Mouse (Mus musculus): ENCODE results near the gene Pfdn6. TPM values are rescaled to one million over a fixed set of nuclear protein-coding genes. Genes with fewer than 3 reads are reported as not detected.
A peak's percentile ranks its signal among the peaks of the same experiment; 100 is the strongest.
"Not testable (repeated sequence)": the region's sequence is repeated elsewhere in the genome, so short reads cannot be mapped to it uniquely, and the experiment has no call there.

The Pfdn6 gene
- total RNA-seq, 1 experiment = 201 TPM

DNA sequence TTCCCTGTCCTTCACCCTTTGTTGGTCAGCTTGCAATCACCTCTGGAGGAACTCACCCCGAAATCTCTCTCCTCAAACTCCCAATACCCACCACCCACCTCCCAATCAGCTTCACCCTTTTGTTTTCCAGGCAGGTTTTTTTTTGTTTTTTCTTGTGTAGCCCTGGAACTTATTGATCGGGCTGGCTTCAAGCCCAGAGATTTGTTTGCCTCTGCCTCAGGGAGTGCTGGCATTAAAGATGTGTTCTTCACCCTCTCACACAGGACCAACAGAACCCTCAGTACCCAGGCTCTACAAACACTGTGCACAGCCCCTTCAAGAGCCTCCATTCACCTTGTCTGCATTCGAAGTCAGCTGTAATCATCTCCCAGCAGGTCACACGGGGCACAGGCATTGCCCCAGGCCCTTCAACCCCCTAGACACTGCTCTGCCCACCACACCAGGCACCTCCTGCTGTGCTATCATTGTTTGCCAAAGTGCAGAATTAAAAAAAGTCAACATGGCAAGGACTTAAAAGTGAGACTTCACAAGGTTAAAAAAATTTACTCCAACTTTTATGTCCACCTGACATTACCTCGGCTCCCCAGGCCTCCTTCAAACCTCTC lies 13.9 kb upstream of the Pfdn6 start:
- DNase-seq (ENCODE audit: low read depth, low spot score) = no peak
- peaks cover 44% of the 10 kb centered on the region for H3K36me3 ChIP-seq (ENCODE audit: control insufficient read depth, insufficient read depth, low read length, poor library complexity, severe bottlenecking)
- H3K4me1 ChIP-seq (ENCODE audit: control insufficient read depth in 2 of 2, insufficient read depth in 2 of 2, low read length in 2 of 2, poor library complexity in 1 of 2) = peaks cover 0 to 4% of the 10 kb centered on the region in 2 experiments; a peak in 1 of 4 replicates
- peak overlapping the region; percentile 91 for H3K27ac ChIP-seq (ENCODE audit: insufficient read depth, low read depth, low read length, poor library complexity, severe bottlenecking)
- in situ Hi-C loops (cut with MboI; ENCODE audit: low sequenced_read_pairs in 2 of 2, unreplicated experiment in 2 of 2) = no loop called here
- peak overlapping the region; percentile 90 to 96 for H3K4me3 ChIP-seq (ENCODE audit: insufficient read depth in 1 of 2, low read depth in 1 of 2, low read length in 2 of 2, poor library complexity in 1 of 2, severe bottlenecking in 1 of 2)
- TF ChIP-seq MAFK (IDR thresholded peaks at IDR 0.05; ENCODE audit: insufficient read depth, low read depth, low read length) (no peak), ZC3H11A (IDR thresholded peaks at IDR 0.05; ENCODE audit: borderline replicate concordance, low read depth, low read length) (no peak), HCFC1 (IDR thresholded peaks at IDR 0.05; ENCODE audit: borderline replicate concordance, insufficient read depth, low read length) (no peak), CHD2 (IDR thresholded peaks at IDR 0.05; ENCODE audit: low read depth, low read length) (no peak)
- peak overlapping the region; percentile 98 for H3K9ac ChIP-seq (ENCODE audit: insufficient read depth, low read depth, low read length, poor library complexity, severe bottlenecking)
- no peaks in the 10 kb centered on the region for H3K9me3 ChIP-seq (ENCODE audit: control insufficient read depth, insufficient read depth, low read depth, low read length)

DNA sequence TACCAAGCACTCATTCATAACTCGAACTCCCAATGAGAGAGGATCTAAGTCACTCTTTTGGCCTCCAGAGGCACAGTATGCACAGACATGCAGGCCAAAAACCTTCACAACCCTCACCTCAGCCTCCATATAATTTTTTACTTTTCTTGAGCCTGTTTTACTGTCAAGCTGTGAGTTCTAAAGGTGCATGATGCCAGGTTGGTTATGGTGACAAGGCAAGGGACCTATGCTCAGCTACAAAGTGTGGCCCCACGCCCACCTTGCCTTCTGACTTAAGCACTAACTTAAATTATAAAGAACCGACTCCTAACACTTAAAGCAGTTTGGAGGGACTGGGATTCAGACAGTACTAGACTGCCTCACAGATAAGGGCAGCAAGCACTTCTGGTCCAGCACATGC lies 13.2 kb upstream of the Pfdn6 start:
- Histone ChIP-seq H3K4me3 (ENCODE audit: insufficient read depth in 1 of 2, low read depth in 1 of 2, low read length in 2 of 2, poor library complexity in 1 of 2, severe bottlenecking in 1 of 2) (peak overlapping the region; percentile 90 to 96), H3K4me1 (ENCODE audit: control insufficient read depth in 2 of 2, insufficient read depth in 2 of 2, low read length in 2 of 2, poor library complexity in 1 of 2) (peaks cover 0 to 8% of the 10 kb centered on the region in 2 experiments; a peak in 1 of 4 replicates), H3K9ac (ENCODE audit: insufficient read depth, low read depth, low read length, poor library complexity, severe bottlenecking) (peak overlapping the region; percentile 98; the same call in 1 of the 2 replicates), H3K27ac (ENCODE audit: insufficient read depth, low read depth, low read length, poor library complexity, severe bottlenecking) (peak overlapping the region; percentile 91; the same call in 1 of the 2 replicates), H3K9me3 (ENCODE audit: control insufficient read depth, insufficient read depth, low read depth, low read length) (no peaks in the 10 kb centered on the region), H3K36me3 (ENCODE audit: control insufficient read depth, insufficient read depth, low read length, poor library complexity, severe bottlenecking) (peaks cover 44% of the 10 kb centered on the region)
- DNase-seq (ENCODE audit: low read depth, low spot score) = no peak
- TF ChIP-seq ZNF384 (IDR thresholded peaks at IDR 0.05; ENCODE audit: low read depth, low read length) (no peak), HCFC1 (IDR thresholded peaks at IDR 0.05; ENCODE audit: borderline replicate concordance, insufficient read depth, low read length) (no peak), MAFK (IDR thresholded peaks at IDR 0.05; ENCODE audit: insufficient read depth, low read depth, low read length) (no peak)
- in situ Hi-C loops (cut with MboI; ENCODE audit: low sequenced_read_pairs in 2 of 2, unreplicated experiment in 2 of 2) = no loop called here

DNA sequence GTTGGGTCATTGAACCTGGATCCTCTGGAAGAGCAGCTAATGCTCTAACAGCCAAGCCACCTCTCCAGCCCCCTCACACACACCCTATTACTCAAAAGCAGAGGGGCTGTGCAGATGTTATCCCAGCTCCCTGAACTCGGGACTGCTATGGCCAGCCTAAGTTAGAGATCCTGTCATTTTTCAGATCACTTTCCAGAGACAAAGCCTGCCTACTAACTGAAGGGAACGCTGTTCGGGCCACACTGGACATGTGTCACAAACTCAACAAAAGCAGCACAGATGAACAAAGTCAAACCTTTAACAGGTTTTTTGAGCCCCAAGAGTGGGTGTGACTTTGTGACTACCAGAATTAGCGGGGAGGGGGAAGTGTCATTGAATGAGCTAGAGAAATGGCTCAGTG lies 12.7 kb upstream of the Pfdn6 start:
- no peaks in the 10 kb centered on the region for H3K9me3 ChIP-seq (ENCODE audit: control insufficient read depth, insufficient read depth, low read depth, low read length)
- peak overlapping the region; percentile 98; the same call in 1 of the 2 replicates for H3K9ac ChIP-seq (ENCODE audit: insufficient read depth, low read depth, low read length, poor library complexity, severe bottlenecking)
- H3K27ac ChIP-seq (ENCODE audit: insufficient read depth, low read depth, low read length, poor library complexity, severe bottlenecking) = peak overlapping the region; percentile 25; the same call in 1 of the 2 replicates
- DNase-seq (ENCODE audit: low read depth, low spot score) = no peak
- TF ChIP-seq HCFC1 (IDR thresholded peaks at IDR 0.05; ENCODE audit: borderline replicate concordance, insufficient read depth, low read length) = no peak
- TF ChIP-seq ZC3H11A (IDR thresholded peaks at IDR 0.05; ENCODE audit: borderline replicate concordance, low read depth, low read length) = no peak
- no peak for TF ChIP-seq CHD2 (IDR thresholded peaks at IDR 0.05; ENCODE audit: low read depth, low read length)
- TF ChIP-seq MAFK (IDR thresholded peaks at IDR 0.05; ENCODE audit: insufficient read depth, low read depth, low read length) = no peak
- no peak for TF ChIP-seq ZNF384 (IDR thresholded peaks at IDR 0.05; ENCODE audit: low read depth, low read length)
- in situ Hi-C loops (cut with MboI; ENCODE audit: low sequenced_read_pairs in 2 of 2, unreplicated experiment in 2 of 2) = no loop called here
- H3K4me1 ChIP-seq (ENCODE audit: control insufficient read depth in 2 of 2, insufficient read depth in 2 of 2, low read length in 2 of 2, poor library complexity in 1 of 2) = peaks cover 0 to 10% of the 10 kb centered on the region in 2 experiments; a peak in 1 of 4 replicates
- peaks cover 44% of the 10 kb centered on the region for H3K36me3 ChIP-seq (ENCODE audit: control insufficient read depth, insufficient read depth, low read length, poor library complexity, severe bottlenecking)
- H3K4me3 ChIP-seq (ENCODE audit: insufficient read depth in 1 of 2, low read depth in 1 of 2, low read length in 2 of 2, poor library complexity in 1 of 2, severe bottlenecking in 1 of 2) = peak overlapping the region; percentile 90 to 96; a peak in 3 of 4 replicates

DNA sequence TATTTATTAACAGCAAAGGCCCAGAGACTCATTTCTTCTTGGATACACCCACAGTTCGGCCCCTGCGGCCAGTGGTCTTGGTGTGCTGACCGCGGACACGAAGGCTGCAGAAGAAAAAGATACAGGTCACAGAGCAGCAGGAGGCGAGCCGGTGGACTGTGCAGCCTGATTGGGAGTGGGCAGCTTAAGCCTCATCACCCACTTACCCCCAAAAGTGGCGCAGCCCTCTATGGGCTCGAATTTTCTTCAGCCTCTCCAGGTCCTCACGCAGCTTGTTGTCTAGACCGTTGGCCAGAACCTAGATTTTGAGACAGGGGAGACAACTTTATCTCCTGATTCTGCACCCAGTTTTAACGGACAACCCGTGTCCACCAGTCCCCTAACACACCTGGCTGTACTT lies 11.9 kb upstream of the Pfdn6 start:
- H3K9me3 ChIP-seq (ENCODE audit: control insufficient read depth, insufficient read depth, low read depth, low read length); DNase-seq (ENCODE audit: low read depth, low spot score); in situ Hi-C loops (cut with MboI; ENCODE audit: low sequenced_read_pairs in 2 of 2, unreplicated experiment in 2 of 2): not testable (repeated sequence)
- peaks cover 50% of the 10 kb centered on the region for H3K36me3 ChIP-seq (ENCODE audit: control insufficient read depth, insufficient read depth, low read length, poor library complexity, severe bottlenecking)
- H3K9ac ChIP-seq (ENCODE audit: insufficient read depth, low read depth, low read length, poor library complexity, severe bottlenecking) = peak overlapping the region; percentile 38; the same call in 1 of the 2 replicates
- H3K4me1 ChIP-seq (ENCODE audit: control insufficient read depth in 2 of 2, insufficient read depth in 2 of 2, low read length in 2 of 2, poor library complexity in 1 of 2) = peaks cover 0 to 10% of the 10 kb centered on the region in 2 experiments; a peak in 1 of 4 replicates
- peak overlapping the region; percentile 25; the same call in 1 of the 2 replicates for H3K27ac ChIP-seq (ENCODE audit: insufficient read depth, low read depth, low read length, poor library complexity, severe bottlenecking)
- H3K4me3 ChIP-seq (ENCODE audit: insufficient read depth in 1 of 2, low read depth in 1 of 2, low read length in 2 of 2, poor library complexity in 1 of 2, severe bottlenecking in 1 of 2) = peak overlapping the region; percentile 35 to 96

Data from ES-E14 (cell line).